ENCODE assay signal across 7 mouse cellular contexts in genomic region chr10:59879255-59880028, GRCm38 (mm10). TPM values are rescaled to one million over a fixed set of nuclear protein-coding genes. Genes with fewer than 3 reads are reported as not detected.
DNase-seq lines count a peak whose midpoint lies in the region; ATAC-seq lines count a peak whose summit lies in the region.

Gene Dnajb12, plus strand, starts transcription at chr10:59879556.

- peak within 1 kb of the TSS; percentile 93 for H3K9ac ChIP-seq in intestine, embryonic 15.5 days

- peak within 1 kb of the TSS; percentile 100 for H3K27ac ChIP-seq in intestine, embryonic 15.5 days
- peak within 1 kb of the TSS; percentile 99 for H3K27ac ChIP-seq in midbrain, embryonic 10.5 days (replicated peaks)

- H3K4me1 ChIP-seq in intestine, embryonic 15.5 days (replicated peaks): peaks cover 11% of the 10 kb centered on the region
- H3K4me1 ChIP-seq in midbrain, embryonic 10.5 days: peaks cover 22% of the 10 kb centered on the region

- H3K4me2 ChIP-seq in intestine, embryonic 15.5 days (replicated peaks): peak within 1 kb of the TSS; percentile 79

- no peaks in the 10 kb centered on the region for H3K27me3 ChIP-seq in intestine, embryonic 15.5 days (replicated peaks)
- H3K27me3 ChIP-seq in midbrain, embryonic 10.5 days (ENCODE audit: low read depth, poor library complexity, severe bottlenecking): no peaks in the 10 kb centered on the region

- WGBS in intestine, embryonic 15.5 days: under 1% methylated on average over 78 of the region's 80 CpGs
- WGBS in midbrain, embryonic 10.5 days: under 1% methylated on average over 80 of the region's 80 CpGs

- H3K4me3 ChIP-seq in intestine, embryonic 15.5 days (replicated peaks): peak within 1 kb of the TSS; percentile 72
- H3K4me3 ChIP-seq in midbrain, embryonic 10.5 days: peak within 1 kb of the TSS; percentile 91

- peak; percentile 95 to 100 for DNase-seq in adrenal gland, adult (ENCODE audit: inconsistent age in 2 of 2, low spot score in 1 of 2)
- peak; percentile 98 for DNase-seq in embryo, embryonic 10.5 days (ENCODE audit: low spot score)
- peak; percentile 90 to 96 for DNase-seq in gastrocnemius, postnatal 36 days
- peak; percentile 94 to 97 for DNase-seq in left cerebral cortex, postnatal 25 days (ENCODE audit: low spot score in 2 of 2)
- DNase-seq in midbrain, embryonic 10.5 days (ENCODE audit: low spot score): peak; percentile 95
- peak; percentile 98 for DNase-seq in right cerebral cortex, postnatal 4 days

- ATAC-seq in intestine, embryonic 15.5 days: peak; percentile 93

- H3K36me3 ChIP-seq in intestine, embryonic 15.5 days: no peaks in the 10 kb centered on the region
- H3K36me3 ChIP-seq in midbrain, embryonic 10.5 days: peaks cover 6% of the 10 kb centered on the region; the same call in 1 of the 2 replicates

- no peaks in the 10 kb centered on the region for H3K9me3 ChIP-seq in intestine, embryonic 15.5 days
- H3K9me3 ChIP-seq in midbrain, embryonic 10.5 days (replicated peaks): no peaks in the 10 kb centered on the region

- intact Hi-C loops in gastrocnemius, postnatal 36 days (cut with DNase I): no loop called here
- intact Hi-C loops in left cerebral cortex, postnatal 25 days (cut with DNase I): no loop called here

RNA-seq across cellular contexts. Expression of gene Dnajb12, which starts in this region (rescaled TPM):
- total RNA-seq in gastrocnemius, postnatal 36 days (2021): 10 to 100 TPM; 54.7 to 61.2 TPM
- 24.5 and 25.2 TPM in 2 replicates for polyA plus RNA-seq in intestine, embryonic 15.5 days (2015; fragmentation: Nextera tagmentation; extraction: Ambion mirVana)
- 10 to 100 TPM; 49.7 to 52.8 TPM for total RNA-seq in left cerebral cortex, postnatal 25 days (2021)
- polyA plus RNA-seq in midbrain, embryonic 10.5 days (2016; fragmentation: Nextera tagmentation; extraction: Ambion mirVana): 27.3 and 27.6 TPM in 2 replicates

Comparison
In these comparisons a context has a peak if more than half of its experiments do, and no peak if none do; other contexts are left out.
1. Peak in every context shown above with its lines: DNase-seq, ATAC-seq, H3K4me3 ChIP-seq and H3K27ac ChIP-seq.